Mouse (Mus musculus): Measurements from ENCODE around the gene Nmu. TPM values are rescaled to one million over a fixed set of nuclear protein-coding genes. Genes with fewer than 3 reads are reported as not detected.

Gene Nmu
- polyA plus RNA-seq, 1 experiment from 2014 or later = 0.67 TPM

DNA sequence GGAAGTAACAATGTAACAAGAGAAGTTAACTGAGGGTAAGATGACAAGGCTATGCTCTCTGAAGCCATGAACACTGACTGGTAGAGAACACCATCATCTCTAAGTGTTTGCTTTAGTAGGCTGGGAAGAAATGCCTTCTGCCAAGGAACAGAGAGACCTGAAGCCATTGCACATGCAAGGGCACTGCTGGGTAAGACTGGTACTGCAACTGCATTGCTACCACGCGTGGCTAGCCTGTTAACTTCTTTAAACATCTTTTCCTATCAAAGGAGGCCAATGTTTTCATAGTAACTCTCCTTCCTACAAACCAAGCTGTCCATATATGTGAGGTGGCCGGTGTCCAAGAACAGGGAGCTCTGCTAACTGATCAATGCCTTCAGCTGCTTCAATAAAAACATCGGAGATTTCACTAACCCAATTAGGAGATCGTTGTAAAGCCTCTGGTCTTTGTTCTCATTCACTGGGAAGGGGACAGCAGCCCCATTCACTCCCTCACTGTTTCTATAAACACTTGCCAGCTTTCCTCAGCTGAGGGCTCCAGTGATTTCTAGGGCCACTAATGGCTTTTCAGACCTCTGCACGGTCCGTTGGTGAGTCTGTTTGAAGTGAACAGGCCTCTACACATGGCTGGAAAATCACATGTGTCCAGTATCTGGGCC, 11.5 kb downstream of the Nmu start:
- H3K4me1 ChIP-seq = no peaks in the 10 kb centered on the region
- no peak overlapping the region for H3K27ac ChIP-seq (replicated peaks)

DNA sequence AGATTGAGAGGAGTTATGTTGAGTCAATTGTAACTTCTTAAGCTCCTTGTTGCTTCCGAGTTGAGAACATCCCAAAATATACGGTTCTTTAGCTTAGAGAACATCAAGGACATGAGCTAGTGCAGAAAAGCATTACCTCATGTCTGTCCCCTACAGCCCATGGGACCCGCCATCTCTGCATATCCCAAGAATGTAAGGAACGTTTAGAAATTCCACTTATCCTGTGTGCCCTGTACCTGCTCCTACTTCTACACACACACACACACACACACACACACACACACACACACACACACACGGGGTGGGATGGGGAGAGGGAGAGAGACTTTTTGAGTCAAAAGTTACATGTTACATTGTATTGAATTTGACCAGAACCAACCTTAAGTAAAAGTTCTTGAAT, 12.1 kb downstream of the Nmu start:
- Histone ChIP-seq H3K4me3 (no peak overlapping the region), H3K27me3 (replicated peaks; ENCODE audit: low read depth, poor library complexity, severe bottlenecking) (no peaks in the 10 kb centered on the region), H3K4me1 (no peaks in the 10 kb centered on the region), H3K36me3 (replicated peaks) (no peaks in the 10 kb centered on the region), H3K9me3 (no peaks in the 10 kb centered on the region), H3K27ac (replicated peaks) (no peak overlapping the region)
- 84% methylated on average over 5 of the region's 5 CpGs for WGBS
- DNase-seq (ENCODE audit: low spot score) = no peak

More for the DNA sequence above, 11.5 kb downstream of the Nmu start:
- Histone ChIP-seq H3K36me3 (replicated peaks) (no peaks in the 10 kb centered on the region), H3K4me3 (no peak overlapping the region), H3K27me3 (replicated peaks; ENCODE audit: low read depth, poor library complexity, severe bottlenecking) (no peaks in the 10 kb centered on the region), H3K9me3 (no peaks in the 10 kb centered on the region)
- 63% methylated on average over 7 of the region's 7 CpGs for WGBS
- DNase-seq (ENCODE audit: low spot score) = no peak

DNA sequence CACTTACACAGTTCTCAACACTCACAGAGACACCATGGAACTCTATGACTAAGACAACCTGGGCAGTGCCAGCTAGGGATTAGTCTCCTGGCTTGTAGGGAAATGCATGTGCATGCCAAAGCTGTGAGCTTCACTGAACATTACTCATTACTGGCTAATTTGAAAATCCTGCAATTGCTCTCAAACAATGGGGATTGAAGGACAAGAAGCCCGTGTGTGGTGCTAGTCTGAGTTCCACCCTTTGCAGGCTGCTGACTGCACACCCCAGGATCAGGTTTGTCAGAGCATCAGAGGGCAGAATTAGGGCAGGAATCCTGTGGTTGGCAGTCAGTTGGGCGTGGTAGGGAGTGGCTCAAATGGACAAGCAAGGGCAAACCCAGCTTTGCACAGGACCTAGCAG, 17.5 kb downstream of the Nmu start:
- no peaks in the 10 kb centered on the region for H3K4me1 ChIP-seq
- DNase-seq (ENCODE audit: low spot score) = no peak
- WGBS = 65% methylated on average over 2 of the region's 2 CpGs
- H3K4me3 ChIP-seq = no peak overlapping the region
- H3K36me3 ChIP-seq (replicated peaks) = no peaks in the 10 kb centered on the region
- H3K9me3 ChIP-seq = no peaks in the 10 kb centered on the region
- H3K27ac ChIP-seq (replicated peaks) = no peak overlapping the region
- H3K27me3 ChIP-seq (replicated peaks; ENCODE audit: low read depth, poor library complexity, severe bottlenecking) = no peaks in the 10 kb centered on the region

DNA sequence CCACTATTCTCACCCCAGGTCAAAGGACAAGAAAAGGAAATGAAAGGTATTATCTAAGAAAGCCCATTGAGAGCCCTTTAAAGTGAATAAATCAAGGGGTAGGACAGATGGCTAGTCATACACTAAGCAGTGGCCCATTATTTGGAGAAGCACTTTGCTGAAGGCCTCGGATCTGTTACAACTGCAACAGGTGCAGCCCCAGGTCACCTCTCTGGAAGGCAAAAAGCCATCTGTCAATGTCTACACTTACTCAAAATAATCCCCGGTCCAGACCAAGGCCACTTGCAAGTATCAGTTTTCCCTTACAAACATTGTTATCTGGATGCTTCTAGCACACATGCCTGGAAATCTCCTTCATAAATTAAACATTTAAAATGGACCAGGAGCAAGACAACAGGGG, 22.7 kb downstream of the Nmu start:
- H3K4me3 ChIP-seq = no peak overlapping the region
- WGBS = 88% methylated on average over 2 of the region's 2 CpGs
- no peaks in the 10 kb centered on the region for H3K36me3 ChIP-seq (replicated peaks)
- H3K9me3 ChIP-seq = no peaks in the 10 kb centered on the region
- H3K4me1 ChIP-seq = no peaks in the 10 kb centered on the region
- no peak overlapping the region for H3K27ac ChIP-seq (replicated peaks)
- H3K27me3 ChIP-seq (replicated peaks; ENCODE audit: low read depth, poor library complexity, severe bottlenecking) = no peaks in the 10 kb centered on the region
- DNase-seq (ENCODE audit: low spot score) = no peak

DNA sequence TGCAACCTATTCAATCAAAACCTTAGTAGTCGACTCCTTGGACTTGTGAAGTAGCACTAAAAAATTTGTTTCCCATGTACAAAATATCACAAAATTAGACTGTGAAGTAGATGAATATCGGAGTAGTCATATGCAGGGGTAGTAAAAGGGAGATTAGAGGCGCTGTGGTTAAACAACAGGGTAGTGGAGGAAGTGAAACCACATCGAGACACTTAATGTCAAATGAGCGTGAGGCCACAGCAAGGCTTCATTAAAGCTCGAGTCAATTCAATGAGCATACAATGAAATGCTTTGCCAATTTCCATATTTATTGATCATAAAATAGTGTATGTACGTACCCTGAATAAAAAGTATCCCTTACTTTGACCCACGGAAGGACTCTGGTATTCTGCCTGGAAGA, 26.5 kb downstream of the Nmu start:
- Histone ChIP-seq H3K4me3 (no peak overlapping the region), H3K36me3 (replicated peaks) (no peaks in the 10 kb centered on the region), H3K4me1 (no peaks in the 10 kb centered on the region), H3K27ac (replicated peaks) (no peak overlapping the region), H3K27me3 (replicated peaks; ENCODE audit: low read depth, poor library complexity, severe bottlenecking) (no peaks in the 10 kb centered on the region), H3K9me3 (no peaks in the 10 kb centered on the region)
- DNase-seq (ENCODE audit: low spot score) = no peak
- WGBS = 90% methylated on average over 8 of the region's 8 CpGs

DNA sequence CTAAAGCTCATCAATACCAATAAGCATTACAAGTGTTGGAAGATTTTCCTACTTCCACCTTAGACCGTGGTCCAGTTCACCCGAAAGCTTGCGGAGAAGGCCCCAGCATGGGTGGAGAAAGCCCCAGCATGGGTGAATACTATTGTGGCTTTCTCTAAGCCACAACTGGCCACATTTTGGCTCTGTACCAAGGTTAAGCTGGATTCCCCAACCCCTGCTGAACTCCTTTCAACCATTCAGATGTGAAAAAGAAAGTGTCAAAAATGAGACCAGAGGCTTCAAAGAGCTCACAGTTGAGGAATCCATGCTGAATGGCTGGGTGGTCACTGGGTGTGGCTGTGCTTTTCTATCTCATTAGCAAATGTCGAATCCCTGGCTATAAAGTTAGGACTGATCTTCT, 29.8 kb downstream of the Nmu start:
- Histone ChIP-seq H3K27ac (replicated peaks) (no peak overlapping the region), H3K27me3 (replicated peaks; ENCODE audit: low read depth, poor library complexity, severe bottlenecking) (no peaks in the 10 kb centered on the region), H3K4me3 (no peak overlapping the region), H3K4me1 (no peaks in the 10 kb centered on the region), H3K9me3 (no peaks in the 10 kb centered on the region), H3K36me3 (replicated peaks) (no peaks in the 10 kb centered on the region)
- no peak for DNase-seq (ENCODE audit: low spot score)
- WGBS = 82% methylated on average over 4 of the region's 4 CpGs

DNA sequence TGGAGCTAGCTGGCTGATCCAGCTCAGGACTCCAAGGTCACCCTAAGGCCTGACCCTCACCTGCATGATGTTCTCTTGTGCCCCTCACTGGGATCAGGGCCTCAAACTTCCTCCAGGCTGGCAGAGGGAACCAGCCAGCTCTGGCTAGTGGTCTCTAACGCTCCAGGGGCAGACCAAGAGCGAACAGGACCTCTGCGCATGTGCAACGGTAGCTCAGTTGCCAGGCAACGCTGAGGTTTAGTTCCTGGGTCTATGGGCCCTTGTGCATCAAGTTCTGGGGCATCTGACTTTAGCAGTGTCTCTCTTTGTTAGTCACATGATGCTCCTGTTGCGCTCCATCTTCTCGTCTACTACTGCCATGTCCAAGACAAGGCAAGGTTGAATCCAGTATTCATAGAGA, 32.6 kb downstream of the Nmu start, which contains the start of gene Pdcl2:
Gene Pdcl2 (minus strand): TSS at position 204 of the 400 bp plus-strand sequence.
- WGBS = 87% methylated on average over 7 of the region's 7 CpGs
- Histone ChIP-seq H3K27ac (replicated peaks) (no peak within 1 kb of the TSS), H3K4me1 (no peaks in the 10 kb centered on the region), H3K9me3 (no peaks in the 10 kb centered on the region), H3K27me3 (replicated peaks; ENCODE audit: low read depth, poor library complexity, severe bottlenecking) (no peaks in the 10 kb centered on the region), H3K36me3 (replicated peaks) (no peaks in the 10 kb centered on the region), H3K4me3 (no peak within 1 kb of the TSS)
- DNase-seq (ENCODE audit: low spot score) = no peak

DNA sequence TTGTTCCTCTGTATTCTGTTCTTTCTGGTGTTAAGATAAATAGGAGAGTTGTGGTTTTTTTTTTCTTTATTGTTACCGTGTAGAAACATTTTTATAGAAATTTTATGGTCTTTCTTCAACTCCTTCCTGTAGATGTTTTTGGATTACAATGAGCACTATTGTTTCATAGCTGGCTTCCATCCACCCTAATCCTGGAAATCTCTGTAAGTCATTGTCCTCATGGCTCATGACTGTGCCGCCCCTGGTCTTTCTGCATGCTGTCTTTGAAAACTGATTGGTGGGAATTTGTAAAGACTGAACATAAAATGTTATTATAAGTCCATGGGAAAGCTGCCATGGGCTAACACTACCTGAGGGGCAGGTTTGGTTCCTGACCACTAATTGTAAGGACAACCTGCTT, 36.3 kb downstream of the Nmu start:
- Histone ChIP-seq H3K27me3 (replicated peaks; ENCODE audit: low read depth, poor library complexity, severe bottlenecking) (0 out of 2 replicates have a peak, but pooled peaks cover 5% of the 10 kb centered on the region), H3K9me3 (no peaks in the 10 kb centered on the region), H3K4me3 (no peak overlapping the region), H3K4me1 (peaks cover 15% of the 10 kb centered on the region), H3K27ac (replicated peaks) (no peak overlapping the region), H3K36me3 (replicated peaks) (no peaks in the 10 kb centered on the region)
- 61% methylated on average over 2 of the region's 2 CpGs for WGBS
- DNase-seq (ENCODE audit: low spot score) = no peak

DNA sequence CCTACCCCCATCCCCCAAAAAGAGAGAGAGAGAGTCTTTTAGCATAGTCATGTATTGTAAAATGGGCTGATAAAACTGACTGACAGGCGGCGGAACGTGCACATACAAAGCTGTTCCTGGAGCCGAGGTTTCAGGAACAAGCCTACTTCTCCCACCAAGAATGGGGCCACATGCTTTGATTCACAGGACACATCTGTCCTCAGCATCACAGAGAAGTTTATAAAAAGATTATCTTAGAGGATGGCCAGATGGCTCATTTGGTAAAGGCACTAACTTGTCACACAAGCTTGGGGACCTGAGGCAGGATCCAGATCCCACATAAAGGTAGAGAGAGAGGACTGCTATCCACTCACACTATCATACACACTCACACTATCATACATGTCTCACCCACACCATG, 38.5 kb downstream of the Nmu start:
- H3K27ac ChIP-seq (replicated peaks) = no peak overlapping the region
- DNase-seq (ENCODE audit: low spot score) = no peak
- H3K36me3 ChIP-seq (replicated peaks) = no peaks in the 10 kb centered on the region
- H3K27me3 ChIP-seq (replicated peaks; ENCODE audit: low read depth, poor library complexity, severe bottlenecking) = 0 out of 2 replicates have a peak, but pooled peaks cover 5% of the 10 kb centered on the region
- WGBS = 92% methylated on average over 4 of the region's 4 CpGs
- no peak overlapping the region for H3K4me3 ChIP-seq
- H3K9me3 ChIP-seq = no peaks in the 10 kb centered on the region
- peaks cover 27% of the 10 kb centered on the region for H3K4me1 ChIP-seq

DNA sequence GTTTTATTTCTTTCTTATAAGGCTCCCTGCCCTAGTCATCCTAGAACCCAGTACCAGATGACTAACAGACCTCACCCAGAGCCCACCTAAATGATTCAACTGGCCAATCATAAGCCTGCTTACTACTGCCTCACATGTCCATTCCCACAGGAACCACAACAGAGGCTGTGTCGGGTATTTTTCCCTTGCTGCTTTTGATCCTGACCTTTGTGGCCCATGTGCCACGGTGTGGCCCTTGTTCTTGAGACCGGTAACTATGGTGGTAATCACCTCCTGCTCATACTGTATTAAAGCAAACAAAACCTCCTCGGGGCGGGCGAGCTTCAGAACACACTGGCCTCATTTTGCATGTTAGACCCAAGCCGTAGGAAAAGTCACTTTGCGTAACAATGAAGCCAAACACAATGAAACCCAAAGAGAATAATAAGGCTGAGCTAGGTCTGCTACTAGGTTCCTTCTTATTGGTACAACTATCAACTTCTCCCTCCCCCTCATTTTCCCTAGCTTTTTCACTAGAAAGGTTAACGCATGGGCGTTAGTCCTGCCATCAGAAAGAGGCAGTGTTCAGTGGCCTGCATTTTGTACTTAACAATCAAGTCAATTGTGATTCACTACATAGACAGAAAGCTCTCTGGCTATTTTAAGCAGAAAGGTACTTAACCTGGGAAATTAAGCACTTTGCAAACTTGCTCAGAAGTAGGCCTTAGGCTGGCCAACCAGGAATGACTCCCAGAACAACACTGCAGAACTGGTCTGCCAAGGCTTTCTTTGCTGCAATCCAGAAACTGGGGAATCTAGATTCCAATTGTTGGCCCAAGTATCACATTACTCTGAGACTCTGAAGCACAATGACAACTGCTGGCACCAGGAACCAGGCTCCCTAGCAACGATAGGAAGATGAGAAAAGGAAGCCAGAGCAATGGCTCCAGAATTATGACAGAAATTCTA, 42.1 kb downstream of the Nmu start:
- no peaks in the 10 kb centered on the region for H3K9me3 ChIP-seq

DNA sequence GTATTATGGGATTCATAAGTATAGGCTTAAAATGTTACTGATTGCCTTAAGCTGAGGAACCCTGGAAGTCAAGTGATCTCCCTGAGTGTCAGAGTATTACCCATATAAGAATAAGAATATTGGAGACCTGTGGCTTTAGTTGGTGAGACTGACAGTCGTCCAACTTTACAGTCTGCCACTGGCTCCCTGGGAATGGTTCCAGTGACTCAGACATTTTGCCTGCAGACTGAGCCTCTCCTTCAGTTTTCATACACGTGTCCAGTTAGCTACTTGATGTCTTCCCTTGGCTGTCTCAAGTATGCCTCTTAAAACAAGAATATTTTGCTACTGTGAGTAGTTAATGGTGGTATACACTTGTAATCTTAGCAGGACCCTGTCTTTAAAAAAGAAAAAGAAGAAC, 55.4 kb downstream of the Nmu start:
- H3K9me3 ChIP-seq = no peaks in the 10 kb centered on the region
- H3K36me3 ChIP-seq (replicated peaks) = no peaks in the 10 kb centered on the region
- H3K27me3 ChIP-seq (replicated peaks; ENCODE audit: low read depth, poor library complexity, severe bottlenecking) = no peaks in the 10 kb centered on the region
- no peak overlapping the region for H3K4me3 ChIP-seq
- no peak overlapping the region for H3K27ac ChIP-seq (replicated peaks)
- peaks cover 14% of the 10 kb centered on the region for H3K4me1 ChIP-seq
- no peak for DNase-seq (ENCODE audit: low spot score)
- 72% methylated on average over 2 of the region's 2 CpGs for WGBS

More for the DNA sequence above, 42.1 kb downstream of the Nmu start:
- no peak overlapping the region for H3K27ac ChIP-seq (replicated peaks)
- no peaks in the 10 kb centered on the region for H3K36me3 ChIP-seq (replicated peaks)
- no peak overlapping the region for H3K4me3 ChIP-seq
- peaks cover 27% of the 10 kb centered on the region for H3K4me1 ChIP-seq
- no peak for DNase-seq (ENCODE audit: low spot score)
- H3K27me3 ChIP-seq (replicated peaks; ENCODE audit: low read depth, poor library complexity, severe bottlenecking) = 0 out of 2 replicates have a peak, but pooled peaks cover 5% of the 10 kb centered on the region
- 37% methylated on average over 11 of the region's 11 CpGs for WGBS

DNA sequence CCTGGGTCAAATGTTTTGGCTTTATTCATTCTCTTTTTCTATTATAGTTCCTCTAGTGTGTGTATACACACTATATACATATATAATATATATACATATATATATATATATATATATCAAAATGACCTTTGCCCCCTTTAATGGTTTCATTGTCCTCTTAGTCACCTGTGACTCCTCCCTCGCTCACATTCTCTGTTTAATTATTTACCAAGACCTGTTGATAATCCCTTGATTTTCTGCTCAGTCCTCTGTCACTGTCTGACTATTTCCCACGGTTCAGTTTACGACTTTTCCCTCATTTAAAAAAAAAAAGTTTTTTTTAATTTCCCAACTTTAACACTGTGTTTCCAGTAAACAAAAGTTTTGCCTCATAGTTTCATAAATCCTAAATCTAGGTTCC, 57.3 kb downstream of the Nmu start:
- H3K4me3 ChIP-seq = no peak overlapping the region
- H3K4me1 ChIP-seq = peaks cover 19% of the 10 kb centered on the region
- no peaks in the 10 kb centered on the region for H3K27me3 ChIP-seq (replicated peaks; ENCODE audit: low read depth, poor library complexity, severe bottlenecking)
- 83% methylated on average over 3 of the region's 3 CpGs for WGBS
- H3K27ac ChIP-seq (replicated peaks) = no peak overlapping the region
- no peak for DNase-seq (ENCODE audit: low spot score)
- no peaks in the 10 kb centered on the region for H3K9me3 ChIP-seq
- no peaks in the 10 kb centered on the region for H3K36me3 ChIP-seq (replicated peaks)

DNA sequence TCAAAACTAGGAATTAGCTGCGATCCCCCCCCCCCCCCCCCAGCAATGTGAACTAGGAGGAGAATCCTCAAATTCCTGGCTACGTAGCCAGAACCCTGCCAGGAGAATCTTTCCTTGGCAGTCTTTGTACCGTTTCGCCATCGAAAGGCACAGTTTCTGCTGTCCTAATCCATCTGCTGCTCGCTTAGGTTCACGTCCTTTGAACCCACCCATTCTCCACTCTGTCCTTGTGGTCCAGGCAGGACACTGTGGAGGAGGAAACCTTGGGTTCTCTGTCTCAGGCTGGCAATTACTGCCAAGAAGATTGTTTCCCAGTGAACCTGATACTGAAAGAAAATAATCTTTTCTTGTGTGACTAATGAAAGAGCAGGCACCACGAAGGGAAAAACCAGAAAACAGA, 58.0 kb downstream of the Nmu start:
- WGBS = 2% methylated on average over 8 of the region's 8 CpGs
- Histone ChIP-seq H3K27me3 (replicated peaks; ENCODE audit: low read depth, poor library complexity, severe bottlenecking) (no peaks in the 10 kb centered on the region), H3K36me3 (replicated peaks) (no peaks in the 10 kb centered on the region), H3K9me3 (no peaks in the 10 kb centered on the region), H3K4me3 (peak overlapping the region; percentile 99), H3K27ac (replicated peaks) (no peak overlapping the region), H3K4me1 (peaks cover 19% of the 10 kb centered on the region)
- peak; percentile 36 for DNase-seq (ENCODE audit: low spot score)

Measured in embryonic facial prominence, embryonic 10.5 days (tissue).